ENCODE assay signal across 10 mouse cellular contexts in genomic region chr5:36553886-36554285, GRCm38 (mm10). TPM values are rescaled to one million over a fixed set of nuclear protein-coding genes. Genes with fewer than 3 reads are reported as not detected.
A peak's percentile ranks its signal among the peaks of the same experiment; 100 is the strongest.
DNase-seq lines count a peak whose midpoint lies in the region; ATAC-seq lines count a peak whose summit lies in the region.
"Had no signal": no experiment of that assay in that cellular context is flagged by ENCODE, and none has a peak within 500 bp of the region (broad histone marks: within the 10 kb centered on the region; RNA-seq: fewer than 3 reads in every experiment).

No protein-coding gene starts in this region.

- no peaks in the 10 kb centered on the region for H3K9me3 ChIP-seq in limb, embryonic 13.5 days
- H3K9me3 ChIP-seq in limb, embryonic 10.5 days (replicated peaks), result no peaks in the 10 kb centered on the region
- H3K9me3 ChIP-seq in midbrain, embryonic 15.5 days, result no peaks in the 10 kb centered on the region

- no peak overlapping the region for H3K9ac ChIP-seq in limb, embryonic 13.5 days
- H3K9ac ChIP-seq in midbrain, embryonic 15.5 days, result no peak overlapping the region
- H3K9ac ChIP-seq: lung, embryonic 14.5 days had no signal

- peak overlapping the region; percentile 0; the same call in 1 of the 2 replicates for H3K27ac ChIP-seq in limb, embryonic 13.5 days
- H3K27ac ChIP-seq in limb, embryonic 10.5 days, result no peak overlapping the region
- H3K27ac ChIP-seq in midbrain, embryonic 15.5 days, result no peak overlapping the region

- no peak for DNase-seq in limb, embryonic 10.5 days (ENCODE audit: low spot score)
- DNase-seq in thymus, postnatal 25 days, result peak; percentile 70
- DNase-seq in cerebellum, adult 11 months, result no peak
- DNase-seq in adrenal gland, adult 18-20 months (ENCODE audit: low spot score in 2 of 2), result no peak
- DNase-seq: lung, embryonic 14.5 days; right cerebral cortex, adult 18-20 months had no signal

- H3K27me3 ChIP-seq in limb, embryonic 13.5 days, result no peaks in the 10 kb centered on the region
- H3K27me3 ChIP-seq in limb, embryonic 10.5 days (ENCODE audit: low read depth, poor library complexity, severe bottlenecking), result no peaks in the 10 kb centered on the region
- H3K27me3 ChIP-seq in midbrain, embryonic 15.5 days (replicated peaks), result no peaks in the 10 kb centered on the region

- H3K4me2 ChIP-seq in limb, embryonic 13.5 days (replicated peaks), result no peak overlapping the region
- no peak overlapping the region for H3K4me2 ChIP-seq in midbrain, embryonic 15.5 days
- H3K4me2 ChIP-seq: lung, embryonic 14.5 days had no signal

- no peaks in the 10 kb centered on the region for H3K36me3 ChIP-seq in limb, embryonic 13.5 days
- no peaks in the 10 kb centered on the region for H3K36me3 ChIP-seq in limb, embryonic 10.5 days
- H3K36me3 ChIP-seq in midbrain, embryonic 15.5 days (replicated peaks), result no peaks in the 10 kb centered on the region

- WGBS in limb, embryonic 13.5 days, result 70% methylated on average over 4 of the region's 4 CpGs
- 83% methylated on average over 4 of the region's 4 CpGs for WGBS in limb, embryonic 10.5 days
- 86% methylated on average over 4 of the region's 4 CpGs for WGBS in midbrain, embryonic 15.5 days

- no peak overlapping the region for H3K4me3 ChIP-seq in limb, embryonic 13.5 days
- no peak overlapping the region for H3K4me3 ChIP-seq in limb, embryonic 10.5 days
- H3K4me3 ChIP-seq in midbrain, embryonic 15.5 days, result no peak overlapping the region

- no peak for ATAC-seq in limb, embryonic 13.5 days (ENCODE audit: low FRiP score, low read depth)
- ATAC-seq in activated CD4-positive, CD25-positive, alpha-beta regulatory T cell, adult 4 months, result peak; percentile 58
- ATAC-seq in megakaryocyte, adult 5-6 weeks (ENCODE audit: poor library complexity, severe bottlenecking), result peak; percentile 70
- no peak for ATAC-seq in midbrain, embryonic 15.5 days (replicated peaks)

- H3K4me1 ChIP-seq in limb, embryonic 13.5 days, result peaks cover 35% of the 10 kb centered on the region
- H3K4me1 ChIP-seq in limb, embryonic 10.5 days, result no peaks in the 10 kb centered on the region
- 0 out of 2 replicates have a peak, but pooled peaks cover 9% of the 10 kb centered on the region for H3K4me1 ChIP-seq in midbrain, embryonic 15.5 days

RNA-seq across cellular contexts. Expression of gene Tbc1d14, which starts 39.2 kb away (rescaled TPM):
- 38.1 and 38.2 TPM in 2 replicates for polyA plus RNA-seq in limb, embryonic 13.5 days (2015; fragmentation: Nextera tagmentation; extraction: Ambion mirVana)
- polyA plus RNA-seq in limb, embryonic 10.5 days (2016; fragmentation: Nextera tagmentation; extraction: Ambion mirVana), result 32.0 and 38.2 TPM in 2 replicates
- 10 to 100 TPM; 52.2 to 57.6 TPM for polyA plus RNA-seq in activated CD4-positive, CD25-positive, alpha-beta regulatory T cell, adult 4 months (2017; shearing (Covaris generic))
- 22.3 and 25.5 TPM in 2 replicates for total RNA-seq in megakaryocyte, adult 5-6 weeks (2015)
- total RNA-seq in megakaryocyte, adult 5-6 weeks (2017), result 11.2 and 16.2 TPM in 2 replicates
- polyA plus RNA-seq in midbrain, embryonic 15.5 days (2015; fragmentation: Nextera tagmentation; extraction: Ambion mirVana), result 70.4 and 75.0 TPM in 2 replicates
- total RNA-seq in adrenal gland, adult 18-20 months (2021), result 10 to 100 TPM; 34.4 to 57.2 TPM

Comparison
In these comparisons a context has a peak if more than half of its experiments do, and no peak if none do; other contexts are left out.
1. ATAC-seq: peak in activated CD4-positive, CD25-positive, alpha-beta regulatory T cell, adult 4 months (single experiment) and megakaryocyte, adult 5-6 weeks (single experiment); none in limb, embryonic 13.5 days (single experiment) and midbrain, embryonic 15.5 days (single experiment).